Mouse (Mus musculus): ENCODE results near the gene Schip1. TPM values are rescaled to one million over a fixed set of nuclear protein-coding genes. Genes with fewer than 3 reads are reported as not detected.

Schip1 gene
- total and polyA plus RNA-seq, 2 experiments from 2014 or later = 108 to 157 TPM

GRCm38 (mm10) chr3:68493170-68493585 is 428.6 kb downstream of the Schip1 start:
- peak overlapping the region; percentile 97 for H3K4me2 ChIP-seq (ENCODE audit: low read depth, low read length, poor library complexity, severe bottlenecking)
- whole genome bisulfite sequencing = 4% methylated on average over 12 of the region's 12 CpGs
- peak overlapping the region; percentile 75 for H3K9ac ChIP-seq (replicated peaks; ENCODE audit: low read length, poor library complexity, severe bottlenecking)
- H3K4me1 ChIP-seq (ENCODE audit: insufficient read depth, low read length) = 0 out of 2 replicates have a peak, but pooled peaks cover 4% of the 10 kb centered on the region
- peak overlapping the region; percentile 75 for H3K4me3 ChIP-seq (ENCODE audit: low read depth, low read length)
- TF ChIP-seq CTCF (IDR thresholded peaks at IDR 0.05) = no peak; the same call in 1 of the 2 replicates
- H3K9me3 ChIP-seq (ENCODE audit: low read length) = no peaks in the 10 kb centered on the region
- ATAC-seq (ENCODE audit: low FRiP score) (peak; percentile 8; the same call in 1 of the 2 replicates), DNase-seq (ENCODE audit: low spot score) (peak; percentile 31)
- no peaks in the 10 kb centered on the region for H3K27me3 ChIP-seq (ENCODE audit: insufficient read depth, low read length)
- no peaks in the 10 kb centered on the region for H3K36me3 ChIP-seq (ENCODE audit: insufficient read depth, low read length)
- H3K27ac ChIP-seq (ENCODE audit: low read depth, low read length) = peak overlapping the region; percentile 55

GRCm38 (mm10) chr3:68493586-68494295 is 429.1 kb downstream of the Schip1 start:
- H3K36me3 ChIP-seq (ENCODE audit: insufficient read depth, low read length) = no peaks in the 10 kb centered on the region
- 1% methylated on average over 47 of the region's 70 CpGs for WGBS
- H3K27ac ChIP-seq (ENCODE audit: low read depth, low read length) = peak overlapping the region; percentile 55
- peak; percentile 68 for ATAC-seq (ENCODE audit: low FRiP score)
- DNase-seq (ENCODE audit: low spot score) = peak; percentile 76
- H3K27me3 ChIP-seq (ENCODE audit: insufficient read depth, low read length) = no peaks in the 10 kb centered on the region
- H3K4me1 ChIP-seq (ENCODE audit: insufficient read depth, low read length) = 0 out of 2 replicates have a peak, but pooled peaks cover 4% of the 10 kb centered on the region
- peak overlapping the region; percentile 97 for H3K4me2 ChIP-seq (ENCODE audit: low read depth, low read length, poor library complexity, severe bottlenecking)
- H3K9ac ChIP-seq (replicated peaks; ENCODE audit: low read length, poor library complexity, severe bottlenecking) = peak overlapping the region; percentile 75
- peak; percentile 41 for TF ChIP-seq CTCF (IDR thresholded peaks at IDR 0.05)
- peak overlapping the region; percentile 75 for H3K4me3 ChIP-seq (ENCODE audit: low read depth, low read length)
- no peaks in the 10 kb centered on the region for H3K9me3 ChIP-seq (ENCODE audit: low read length)

GRCm38 (mm10) chr3:68494296-68495095 is 429.9 kb downstream of the Schip1 start:
- Histone ChIP-seq H3K27me3 (ENCODE audit: insufficient read depth, low read length) (no peaks in the 10 kb centered on the region), H3K9ac (replicated peaks; ENCODE audit: low read length, poor library complexity, severe bottlenecking) (peak overlapping the region; percentile 75), H3K4me2 (ENCODE audit: low read depth, low read length, poor library complexity, severe bottlenecking) (peak overlapping the region; percentile 97), H3K9me3 (ENCODE audit: low read length) (no peaks in the 10 kb centered on the region), H3K4me1 (ENCODE audit: insufficient read depth, low read length) (0 out of 2 replicates have a peak, but pooled peaks cover 4% of the 10 kb centered on the region), H3K4me3 (ENCODE audit: low read depth, low read length) (peak overlapping the region; percentile 75), H3K27ac (ENCODE audit: low read depth, low read length) (0 out of 2 replicates have a peak overlapping the region, but pooled peaks have one; percentile 55), H3K36me3 (ENCODE audit: insufficient read depth, low read length) (no peaks in the 10 kb centered on the region)
- DNase-seq (ENCODE audit: low spot score) (peak; percentile 27), ATAC-seq (ENCODE audit: low FRiP score) (peak; percentile 15)
- no peak for TF ChIP-seq CTCF (IDR thresholded peaks at IDR 0.05)
- under 1% methylated on average over 67 of the region's 68 CpGs for WGBS

- peak overlapping the region; percentile 32; the same call in 1 of the 2 replicates for H3K27ac ChIP-seq (ENCODE audit: low read depth, low read length)
- 0 out of 2 replicates have a peak, but pooled peaks have one; percentile 2 for TF ChIP-seq CTCF (IDR thresholded peaks at IDR 0.05)
- 0% methylated on average over 36 of the region's 38 CpGs for WGBS
Measured at GRCm38 (mm10) chr3:68495096-68495735, 430.6 kb downstream of the Schip1 start.

GRCm38 (mm10) chr3:68495736-68496242 is 431.2 kb downstream of the Schip1 start:
- no peak overlapping the region for H3K9ac ChIP-seq (replicated peaks; ENCODE audit: low read length, poor library complexity, severe bottlenecking)
- H3K27ac ChIP-seq (ENCODE audit: low read depth, low read length) = peak overlapping the region; percentile 32; the same call in 1 of the 2 replicates
- H3K4me2 ChIP-seq (ENCODE audit: low read depth, low read length, poor library complexity, severe bottlenecking) = peak overlapping the region; percentile 97
- H3K9me3 ChIP-seq (ENCODE audit: low read length) = no peaks in the 10 kb centered on the region
- no peaks in the 10 kb centered on the region for H3K36me3 ChIP-seq (ENCODE audit: insufficient read depth, low read length)
- no peaks in the 10 kb centered on the region for H3K27me3 ChIP-seq (ENCODE audit: insufficient read depth, low read length)
- no peak for TF ChIP-seq CTCF (IDR thresholded peaks at IDR 0.05)
- peak overlapping the region; percentile 75 for H3K4me3 ChIP-seq (ENCODE audit: low read depth, low read length)
- ATAC-seq (ENCODE audit: low FRiP score) (peak; percentile 11; the same call in 1 of the 2 replicates), DNase-seq (ENCODE audit: low spot score) (peak; percentile 24)
- 0 out of 2 replicates have a peak, but pooled peaks cover 4% of the 10 kb centered on the region for H3K4me1 ChIP-seq (ENCODE audit: insufficient read depth, low read length)
- 2% methylated on average over 9 of the region's 9 CpGs for WGBS

More at GRCm38 (mm10) chr3:68495096-68495735, 430.6 kb downstream of the Schip1 start:
- peak; percentile 55 for DNase-seq (ENCODE audit: low spot score)
- H3K9me3 ChIP-seq (ENCODE audit: low read length) = no peaks in the 10 kb centered on the region
- peak overlapping the region; percentile 75 for H3K9ac ChIP-seq (replicated peaks; ENCODE audit: low read length, poor library complexity, severe bottlenecking)
- H3K4me1 ChIP-seq (ENCODE audit: insufficient read depth, low read length) = 0 out of 2 replicates have a peak, but pooled peaks cover 4% of the 10 kb centered on the region
- ATAC-seq (ENCODE audit: low FRiP score) = peak; percentile 41
- H3K4me2 ChIP-seq (ENCODE audit: low read depth, low read length, poor library complexity, severe bottlenecking) = peak overlapping the region; percentile 97
- H3K4me3 ChIP-seq (ENCODE audit: low read depth, low read length) = peak overlapping the region; percentile 75
- H3K36me3 ChIP-seq (ENCODE audit: insufficient read depth, low read length) = no peaks in the 10 kb centered on the region
- no peaks in the 10 kb centered on the region for H3K27me3 ChIP-seq (ENCODE audit: insufficient read depth, low read length)
